Mouse (Mus musculus) embryonic facial prominence, embryonic 15.5 days (tissue): Measurements from ENCODE around the gene Hdac7. TPM values are rescaled to one million over a fixed set of nuclear protein-coding genes. Genes with fewer than 3 reads are reported as not detected.

Experiments used
- ATAC-seq: fragments of 200-750 bp; cut with Nextera tagmentation; 2 replicates; pipeline ENCODE4 v1.8.0; 2017; ENCODE audit warnings: low read depth, moderate TSS enrichment; ENCODE audit not compliant: insufficient number of reproducible peaks, low FRiP score, low TSS enrichment
- H3K27ac ChIP-seq: fragments of 300-500 bp; sonication (generic); replicated peaks from 2 replicates; pipeline ENCODE4 v1.5.1; 2015; ENCODE audit warnings: mild to moderate bottlenecking, inconsistent platforms
- H3K27me3 ChIP-seq: fragments of 300-500 bp; sonication (generic); 2 replicates; pipeline ENCODE4 v1.6.1; 2015; ENCODE audit warnings: inconsistent platforms
- H3K36me3 ChIP-seq: fragments of 300-500 bp; sonication (generic); 2 replicates; pipeline ENCODE4 v1.6.1; 2015; ENCODE audit warnings: mild to moderate bottlenecking, inconsistent platforms
- H3K4me1 ChIP-seq: fragments of 300-500 bp; sonication (generic); 2 replicates; pipeline ENCODE4 v1.6.1; 2015; ENCODE audit warnings: inconsistent platforms
- H3K4me2 ChIP-seq: fragments of 300-500 bp; sonication (generic); replicated peaks from 2 replicates; pipeline ENCODE4 v1.6.1; 2015; ENCODE audit warnings: mild to moderate bottlenecking, inconsistent platforms
- H3K4me3 ChIP-seq: fragments of 300-500 bp; sonication (generic); replicated peaks from 2 replicates; pipeline ENCODE4 v1.5.1; 2015; ENCODE audit warnings: mild to moderate bottlenecking, inconsistent platforms
- H3K9ac ChIP-seq: fragments of 300-500 bp; sonication (generic); 2 replicates; pipeline ENCODE4 v1.6.1; 2015; ENCODE audit warnings: inconsistent platforms
- H3K9me3 ChIP-seq: fragments of 300-500 bp; sonication (generic); replicated peaks from 2 replicates; pipeline ENCODE4 v1.6.1; 2016; ENCODE audit warnings: inconsistent platforms
- WGBS: fragments of 180-500 bp; shearing (Covaris S2); methylation state at CpG from one replicate; pipeline ENCODE4 v1.1.7; 2015; 5-methylcytosine and 5-hydroxymethylcytosine counted together
- polyA plus RNA-seq: library from polyadenylated mRNA; unstranded; fragments of >200 nt; fragmentation: Nextera tagmentation; extraction: Ambion mirVana; gene quantifications from 2 replicates; pipeline ENCODE4 v1.2.1, GENCODE M21; 2015

Hdac7 gene
- polyA plus RNA-seq, 1 experiment from 2014 or later = 37.9 TPM

DNA sequence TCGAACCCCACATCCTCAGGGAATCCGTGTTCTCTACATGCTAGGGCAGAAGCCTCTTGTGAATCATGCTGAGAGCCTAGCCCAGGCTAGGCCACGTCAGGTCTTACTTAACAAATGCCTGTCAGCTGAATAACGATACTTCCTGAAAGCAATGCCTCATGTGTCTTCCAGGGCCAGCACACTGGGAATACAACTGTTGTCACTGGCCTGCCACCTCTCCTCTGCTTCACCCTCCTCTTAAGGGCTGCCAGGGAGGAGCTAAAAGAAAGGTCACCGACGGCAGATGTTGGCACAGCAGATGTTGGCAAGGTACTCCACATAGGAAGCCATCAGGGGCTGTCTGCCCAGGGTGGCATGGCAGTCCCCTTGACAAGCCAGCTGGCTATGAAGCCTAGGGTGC, 20.3 kb downstream of the Hdac7 start:
- no peaks in the 10 kb centered on the region for H3K27me3 ChIP-seq
- H3K4me3 ChIP-seq = no peak overlapping the region
- peaks cover 87% of the 10 kb centered on the region for H3K4me1 ChIP-seq
- H3K27ac ChIP-seq = peak overlapping the region; percentile 89
- no peak overlapping the region for H3K4me2 ChIP-seq
- no peak for ATAC-seq
- H3K9me3 ChIP-seq = no peaks in the 10 kb centered on the region
- 0 out of 2 replicates have a peak overlapping the region, but pooled peaks have one; percentile 15 for H3K9ac ChIP-seq
- whole genome bisulfite sequencing = 61% methylated on average over 6 of the region's 6 CpGs
- 0 out of 2 replicates have a peak, but pooled peaks cover 5% of the 10 kb centered on the region for H3K36me3 ChIP-seq

DNA sequence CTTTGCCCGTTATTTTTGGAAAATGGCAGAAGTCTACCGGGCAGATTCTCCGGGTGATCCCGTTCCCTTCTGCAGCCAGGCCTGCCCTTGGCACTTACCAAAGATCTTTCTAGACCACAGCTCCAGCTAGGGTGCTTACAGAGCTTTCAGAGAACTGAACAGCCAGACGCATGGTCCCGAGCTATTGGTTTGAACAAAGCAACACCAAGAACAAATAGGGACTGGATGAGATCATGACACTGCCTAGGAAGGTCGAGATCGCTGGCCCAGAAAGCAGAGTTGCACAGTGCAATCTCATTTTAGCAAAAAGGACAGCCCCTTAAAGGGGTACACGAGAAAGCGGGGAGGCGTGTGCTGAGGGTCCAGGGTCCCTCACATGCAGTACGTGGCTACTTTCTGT, 20.8 kb downstream of the Hdac7 start:
- no peaks in the 10 kb centered on the region for H3K9me3 ChIP-seq
- peak overlapping the region; percentile 89; the same call in 1 of the 2 replicates for H3K27ac ChIP-seq
- 0 out of 2 replicates have a peak, but pooled peaks cover 5% of the 10 kb centered on the region for H3K36me3 ChIP-seq
- no peaks in the 10 kb centered on the region for H3K27me3 ChIP-seq
- H3K4me2 ChIP-seq = no peak overlapping the region
- H3K9ac ChIP-seq = no peak overlapping the region
- ATAC-seq = no peak
- H3K4me3 ChIP-seq = no peak overlapping the region
- 68% methylated on average over 12 of the region's 12 CpGs for WGBS
- peaks cover 81% of the 10 kb centered on the region for H3K4me1 ChIP-seq

DNA sequence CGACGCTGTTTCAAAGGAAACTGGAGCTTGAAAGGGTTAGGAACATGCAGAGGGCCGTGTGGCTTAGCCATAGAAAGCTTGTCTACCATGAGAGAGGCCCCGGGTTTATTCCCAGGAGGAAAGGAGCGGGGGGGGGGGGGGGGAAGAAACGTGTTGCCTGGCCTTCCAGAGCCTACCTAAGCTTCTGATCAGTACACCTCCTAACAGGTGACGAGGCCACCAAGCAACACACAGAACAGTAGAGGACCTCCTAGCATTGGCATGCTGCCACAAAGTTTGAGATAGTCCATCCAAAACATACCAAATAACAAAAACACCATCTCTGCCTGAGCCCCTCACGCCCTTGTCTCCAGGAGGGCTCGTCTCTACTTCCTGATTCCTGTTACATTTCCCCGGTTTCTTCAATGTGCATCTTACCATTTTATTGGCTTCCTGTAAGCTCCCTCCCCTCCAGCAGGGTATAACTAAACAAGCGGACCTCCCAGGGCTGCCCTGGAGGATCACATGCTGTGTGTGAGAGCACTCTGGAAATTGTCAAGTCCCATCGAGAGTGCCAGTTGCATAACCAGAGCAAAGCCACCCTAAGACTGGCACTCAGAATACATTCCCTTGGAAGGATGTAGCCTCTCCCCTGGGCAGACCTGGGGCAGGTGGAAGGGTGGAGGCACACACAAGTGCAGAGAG, 21.6 kb downstream of the Hdac7 start:
- no peak for ATAC-seq
- H3K27ac ChIP-seq = peak overlapping the region; percentile 58; the same call in 1 of the 2 replicates
- 30% methylated on average over 12 of the region's 12 CpGs for WGBS

DNA sequence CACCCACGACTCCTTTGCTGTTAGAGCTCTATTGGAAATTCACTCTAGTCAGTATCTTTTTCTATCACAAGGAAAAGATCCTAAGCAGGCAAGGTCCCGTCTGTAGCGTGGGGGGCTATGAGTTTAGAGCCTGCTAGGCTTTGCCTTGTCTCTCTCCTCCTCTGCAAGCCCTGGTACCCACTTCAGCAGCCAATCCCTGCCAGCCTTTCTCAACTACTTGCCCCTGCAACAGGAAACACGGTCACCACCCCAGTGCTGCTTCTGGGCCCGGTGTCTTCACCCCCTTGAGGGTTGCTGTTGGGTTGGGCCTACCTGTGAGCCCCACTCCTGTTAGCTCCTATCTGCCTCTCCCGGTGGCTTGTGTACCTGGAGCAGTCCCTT, 22.3 kb downstream of the Hdac7 start:
- no peak for ATAC-seq
- no peak overlapping the region for H3K4me3 ChIP-seq
- H3K4me2 ChIP-seq = no peak overlapping the region
- whole genome bisulfite sequencing = 56% methylated on average over 6 of the region's 6 CpGs
- no peaks in the 10 kb centered on the region for H3K9me3 ChIP-seq
- no peaks in the 10 kb centered on the region for H3K27me3 ChIP-seq
- H3K27ac ChIP-seq = peak overlapping the region; percentile 17; the same call in 1 of the 2 replicates
- no peak overlapping the region for H3K9ac ChIP-seq
- 0 out of 2 replicates have a peak, but pooled peaks cover 5% of the 10 kb centered on the region for H3K36me3 ChIP-seq
- H3K4me1 ChIP-seq = peaks cover 72% of the 10 kb centered on the region

More for the DNA sequence above, 21.6 kb downstream of the Hdac7 start:
- H3K9ac ChIP-seq = 0 out of 2 replicates have a peak overlapping the region, but pooled peaks have one; percentile 0
- 0 out of 2 replicates have a peak overlapping the region, but pooled peaks have one; percentile 6 for H3K4me2 ChIP-seq
- H3K9me3 ChIP-seq = no peaks in the 10 kb centered on the region
- H3K36me3 ChIP-seq = 0 out of 2 replicates have a peak, but pooled peaks cover 5% of the 10 kb centered on the region
- H3K4me1 ChIP-seq = peaks cover 75% of the 10 kb centered on the region
- no peaks in the 10 kb centered on the region for H3K27me3 ChIP-seq
- no peak overlapping the region for H3K4me3 ChIP-seq

DNA sequence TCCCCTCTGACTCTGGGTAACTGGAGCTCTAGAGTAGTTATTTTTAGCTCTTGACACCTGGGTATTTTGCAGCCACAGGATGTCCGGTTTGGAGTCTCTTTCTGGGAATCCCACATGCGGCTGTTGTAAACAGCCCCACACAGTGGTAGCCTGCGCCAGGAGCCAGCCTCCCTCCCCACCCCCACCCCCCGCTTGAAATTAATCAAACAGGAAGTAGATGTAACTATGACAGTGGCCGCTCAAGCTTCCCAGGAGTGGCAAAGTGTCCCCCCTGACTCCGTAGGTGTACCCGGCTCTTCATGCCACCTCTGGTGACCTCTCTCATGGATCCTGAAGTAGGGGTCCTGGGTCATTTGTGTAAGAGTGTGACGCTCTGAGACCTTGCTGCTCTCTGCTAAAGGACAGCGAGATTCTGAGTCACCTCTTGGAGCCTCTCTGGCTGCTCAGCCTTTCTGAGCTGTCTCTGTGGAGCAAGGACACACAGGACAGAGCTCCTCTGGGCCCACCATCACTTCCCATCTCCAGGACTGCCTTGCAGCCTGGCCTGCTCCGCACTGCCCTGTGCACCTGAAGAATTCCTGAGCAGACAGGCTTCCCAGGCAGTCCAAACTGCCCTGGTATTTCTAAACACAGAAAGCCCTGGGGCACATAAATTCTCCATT, 22.9 kb downstream of the Hdac7 start:
- no peak for ATAC-seq
- 40% methylated on average over 10 of the region's 10 CpGs for WGBS
- Histone ChIP-seq H3K4me1 (peaks cover 67% of the 10 kb centered on the region), H3K4me2 (no peak overlapping the region), H3K9me3 (no peaks in the 10 kb centered on the region), H3K4me3 (no peak overlapping the region), H3K27me3 (no peaks in the 10 kb centered on the region), H3K36me3 (0 out of 2 replicates have a peak, but pooled peaks cover 4% of the 10 kb centered on the region), H3K27ac (peak overlapping the region; percentile 17; the same call in 1 of the 2 replicates), H3K9ac (no peak overlapping the region)

DNA sequence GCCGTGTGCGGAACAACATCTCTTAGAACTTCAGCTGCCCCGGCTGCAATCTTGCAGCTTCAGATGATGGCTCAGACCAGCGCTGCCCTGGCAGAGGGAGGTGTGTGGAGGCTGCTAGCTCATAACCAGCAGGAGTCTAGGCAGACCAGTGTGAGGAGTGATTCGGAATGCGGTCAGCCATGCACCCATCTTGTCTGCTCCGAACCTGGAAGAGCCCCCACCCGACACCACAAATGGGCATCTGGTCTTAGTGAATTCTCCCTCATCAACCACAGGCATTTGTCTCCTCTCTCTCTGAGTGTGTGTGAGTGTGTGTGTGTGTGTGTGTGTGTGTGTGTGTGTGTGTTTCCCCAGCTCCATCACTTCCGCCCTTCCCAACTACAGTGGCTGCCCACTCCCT, 24.4 kb downstream of the Hdac7 start:
- Histone ChIP-seq H3K4me3 (no peak overlapping the region), H3K4me1 (peaks cover 58% of the 10 kb centered on the region), H3K27me3 (no peaks in the 10 kb centered on the region), H3K9ac (no peak overlapping the region), H3K9me3 (no peaks in the 10 kb centered on the region), H3K36me3 (peaks cover 4% of the 10 kb centered on the region; the same call in 1 of the 2 replicates), H3K4me2 (no peak overlapping the region), H3K27ac (0 out of 2 replicates have a peak overlapping the region, but pooled peaks have one; percentile 7)
- 66% methylated on average over 9 of the region's 9 CpGs for WGBS
- no peak; the same call in 1 of the 2 replicates for ATAC-seq

DNA sequence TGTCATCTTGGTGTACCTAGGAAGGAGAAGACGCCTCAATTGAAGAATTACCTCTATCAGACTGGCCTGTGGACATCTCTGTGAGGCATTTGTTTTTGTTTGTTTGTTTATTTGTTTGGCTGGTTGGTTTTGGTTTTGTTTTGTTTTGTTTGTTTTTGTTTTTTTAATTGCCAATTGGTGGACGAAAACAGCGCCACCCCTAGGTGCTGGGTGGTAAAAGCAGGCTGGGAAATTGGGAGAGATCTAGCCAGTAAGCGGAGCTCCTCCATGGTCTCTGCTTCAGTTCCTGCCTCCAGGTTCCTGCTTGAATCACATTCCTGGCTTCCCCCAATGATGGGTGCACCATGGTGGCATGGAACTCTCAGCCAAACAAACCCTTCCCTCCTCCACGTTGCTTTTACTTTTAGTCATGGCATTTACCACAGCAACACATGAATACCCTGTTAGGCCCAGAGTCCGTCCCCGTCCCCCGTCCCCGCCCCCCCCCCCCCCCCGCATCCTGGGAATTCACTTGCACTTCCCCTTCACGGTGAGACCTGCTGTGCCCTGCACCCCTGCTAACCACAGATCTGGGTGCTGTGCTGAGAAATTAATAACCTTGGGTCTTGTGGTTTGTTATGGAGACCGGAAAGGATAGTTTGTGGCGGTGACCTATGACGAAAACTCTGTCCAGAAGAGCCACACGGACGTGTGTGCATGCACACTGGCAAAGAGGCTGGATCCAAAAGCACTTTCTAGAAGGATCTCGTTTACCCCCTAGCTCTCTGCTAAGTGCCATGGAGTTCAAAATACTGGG, 27.9 kb downstream of the Hdac7 start:
- Histone ChIP-seq H3K36me3 (peaks cover 4% of the 10 kb centered on the region; the same call in 1 of the 2 replicates), H3K27me3 (no peaks in the 10 kb centered on the region), H3K4me2 (no peak overlapping the region), H3K4me3 (no peak overlapping the region), H3K9me3 (no peaks in the 10 kb centered on the region), H3K9ac (no peak overlapping the region), H3K27ac (no peak overlapping the region), H3K4me1 (peaks cover 56% of the 10 kb centered on the region)
- WGBS = 85% methylated on average over 17 of the region's 17 CpGs
- ATAC-seq = no peak

DNA sequence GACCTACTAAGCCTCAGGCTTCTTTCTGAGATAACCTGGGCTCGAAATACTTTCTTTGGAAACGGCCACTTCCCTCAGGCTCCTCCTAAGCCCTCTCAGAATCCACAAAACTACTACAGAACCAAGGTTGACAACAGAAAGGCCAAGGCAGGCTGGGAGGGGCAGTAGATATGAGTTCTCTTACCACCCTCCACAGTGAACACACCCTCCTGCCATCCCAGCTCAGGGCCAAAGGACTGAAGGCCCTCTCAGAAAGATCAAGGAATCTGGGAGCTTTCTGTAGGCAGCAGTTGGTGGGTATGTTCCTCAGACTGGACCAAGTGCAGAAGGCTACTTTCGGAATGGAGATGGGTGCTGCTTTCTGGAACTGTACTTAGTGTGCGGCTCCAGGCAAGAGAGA, 29.0 kb downstream of the Hdac7 start:
- ATAC-seq = no peak
- peaks cover 10% of the 10 kb centered on the region; the same call in 1 of the 2 replicates for H3K36me3 ChIP-seq
- H3K4me3 ChIP-seq = no peak overlapping the region
- H3K27me3 ChIP-seq = no peaks in the 10 kb centered on the region
- no peak overlapping the region for H3K9ac ChIP-seq
- WGBS = 88% methylated on average over 4 of the region's 4 CpGs
- H3K27ac ChIP-seq = no peak overlapping the region
- H3K9me3 ChIP-seq = no peaks in the 10 kb centered on the region
- peaks cover 49% of the 10 kb centered on the region for H3K4me1 ChIP-seq
- H3K4me2 ChIP-seq = no peak overlapping the region

DNA sequence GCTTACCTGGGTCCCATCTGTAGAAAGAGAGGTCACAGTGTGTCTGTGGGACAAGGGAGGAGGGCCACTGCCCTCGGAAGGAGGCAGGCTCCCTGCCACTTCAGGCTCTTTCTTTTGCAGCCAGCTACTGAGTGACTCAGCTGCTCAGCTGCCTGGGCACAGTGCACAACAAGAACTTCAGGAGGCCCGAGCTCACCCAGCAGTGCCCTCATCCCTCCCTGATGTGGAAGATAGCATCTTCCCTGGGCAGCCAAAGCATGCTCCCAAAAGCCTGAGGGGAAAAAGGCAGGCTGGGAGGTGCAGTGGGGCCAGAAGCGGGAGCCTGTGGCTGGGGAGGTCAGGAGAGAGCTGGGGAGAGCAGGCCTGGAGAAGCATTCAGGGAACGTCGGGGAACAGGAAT, 29.6 kb downstream of the Hdac7 start:
- 46% methylated on average over 5 of the region's 5 CpGs for WGBS
- Histone ChIP-seq H3K4me2 (no peak overlapping the region), H3K36me3 (peaks cover 15% of the 10 kb centered on the region; the same call in 1 of the 2 replicates), H3K9me3 (no peaks in the 10 kb centered on the region), H3K27me3 (no peaks in the 10 kb centered on the region), H3K4me1 (peaks cover 45% of the 10 kb centered on the region), H3K27ac (0 out of 2 replicates have a peak overlapping the region, but pooled peaks have one; percentile 22), H3K9ac (no peak overlapping the region), H3K4me3 (no peak overlapping the region)
- no peak for ATAC-seq

DNA sequence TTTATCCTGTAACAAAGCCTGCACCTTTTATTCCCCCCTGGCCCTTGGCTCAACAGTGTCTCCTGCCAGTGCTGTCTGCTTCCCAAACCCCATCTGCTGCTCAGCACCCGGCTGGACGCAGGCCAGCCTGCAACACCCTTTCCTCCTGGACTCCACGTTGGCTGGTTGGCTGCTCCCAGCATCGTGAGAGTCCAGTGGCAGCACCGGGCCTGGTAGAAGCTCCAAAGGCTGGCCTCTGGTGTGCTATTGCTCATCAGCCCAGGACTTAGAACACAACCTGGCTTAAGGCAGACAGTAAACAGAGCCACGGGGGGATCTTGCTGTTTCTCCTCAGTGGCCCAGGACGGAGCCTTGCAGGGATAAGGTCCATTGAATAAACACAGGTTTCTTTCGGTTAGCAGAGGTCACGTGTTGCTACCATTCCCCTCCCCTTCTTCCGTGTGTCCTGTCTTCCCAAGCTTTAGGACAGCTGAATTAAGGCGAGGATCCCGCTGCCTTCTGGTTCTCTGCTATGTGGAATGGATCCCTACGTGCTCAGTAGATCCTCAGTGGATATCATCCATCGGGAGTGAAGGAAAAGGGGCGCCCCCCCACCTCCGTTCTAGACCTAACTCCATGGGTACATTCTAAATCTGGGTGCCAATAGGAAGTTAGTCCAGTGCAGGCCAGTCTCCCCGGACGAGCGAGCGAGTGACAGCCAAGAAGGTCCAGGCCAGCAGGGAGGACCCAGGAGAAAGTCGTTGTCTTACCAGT, 30.7 kb downstream of the Hdac7 start:
- Histone ChIP-seq H3K27me3 (no peaks in the 10 kb centered on the region), H3K4me1 (peaks cover 44% of the 10 kb centered on the region), H3K4me3 (no peak overlapping the region), H3K9me3 (no peaks in the 10 kb centered on the region), H3K27ac (peak overlapping the region; percentile 60), H3K36me3 (peaks cover 26% of the 10 kb centered on the region), H3K4me2 (no peak overlapping the region), H3K9ac (peak overlapping the region; percentile 1; the same call in 1 of the 2 replicates)
- ATAC-seq = no peak
- 56% methylated on average over 21 of the region's 21 CpGs for WGBS
